Mouse (Mus musculus) granulocyte monocyte progenitor cell, adult 5-6 weeks (primary cell): ENCODE data around the gene Trim68. TPM values are rescaled to one million over a fixed set of nuclear protein-coding genes. Genes with fewer than 3 reads are reported as not detected.
"Not testable (repeated sequence)": the region's sequence is repeated elsewhere in the genome, so short reads cannot be mapped to it uniquely, and the experiment has no call there.

Experiments used
- ATAC-seq: replicated peaks from 2 replicates; pipeline ENCODE4 v1.8.0; 2016; ENCODE audit warnings: mild to moderate bottlenecking, moderate TSS enrichment, inconsistent platforms; ENCODE audit not compliant: poor library complexity, severe bottlenecking
- total RNA-seq, 2 experiments: library from RNA; stranded (forward) in 1 of 2; stranded (reverse) in 1 of 2; fragments of 200-712, 200-1000 nt in 1 of 2; fragments of >200 nt in 1 of 2; fragmentation: Nextera tagmentation in 1 of 2; gene quantifications; 2 replicates each; pipeline ENCODE4 v1.2.3; 2014 to 2017

Trim68 gene
- total RNA-seq (2014; fragmentation: Nextera tagmentation) (4.8 and 13.0 TPM in 2 replicates), total RNA-seq (2017) (5.7 and 6.1 TPM in 2 replicates)

- peak; percentile 99 for ATAC-seq
Observed at GRCm38 (mm10) chr7:102686944-102687501, at the start of gene Trim68. Gene Trim68 (minus strand): TSS chr7:102687327.

DNA sequence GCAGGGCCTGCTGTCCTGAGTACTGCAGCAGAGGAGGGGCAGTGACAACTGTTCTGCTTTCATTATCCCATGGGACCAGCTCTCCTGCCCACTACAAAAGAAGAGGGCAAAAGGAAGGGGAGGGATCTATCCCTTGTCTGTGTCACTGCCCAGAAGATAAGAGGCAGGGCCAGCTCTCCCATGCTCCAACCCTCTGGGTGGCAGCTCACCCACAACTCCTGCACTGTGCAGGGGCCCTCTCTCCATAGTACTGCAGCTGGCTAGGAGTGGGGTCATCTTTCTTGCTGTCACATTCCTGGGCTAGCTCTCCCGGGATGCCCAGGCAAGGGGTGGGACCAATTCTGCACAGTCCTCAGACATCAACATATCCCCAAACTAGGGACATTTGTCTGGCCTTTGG lies 46.7 kb upstream of the Trim68 start:
- no peak for ATAC-seq

- ATAC-seq, result no peak
Observed at GRCm38 (mm10) chr7:102727391-102727790, 40.3 kb upstream of the Trim68 start, which contains the start of gene Olfr559. Gene Olfr559 (minus strand): TSS chr7:102727491.

GRCm38 (mm10) chr7:102718970-102719369 lies 31.8 kb upstream of the Trim68 start, which contains the start of gene Olfr33:
Gene Olfr33 (minus strand): TSS chr7:102719070.
- ATAC-seq, result no peak

GRCm38 (mm10) chr7:102701915-102702314 lies 14.8 kb upstream of the Trim68 start, which contains the start of gene Olfr558:
Gene Olfr558 (plus strand): TSS chr7:102702215.
- no peak for ATAC-seq

GRCm38 (mm10) chr7:102698461-102698860 lies 11.3 kb upstream of the Trim68 start:
- no peak for ATAC-seq

DNA sequence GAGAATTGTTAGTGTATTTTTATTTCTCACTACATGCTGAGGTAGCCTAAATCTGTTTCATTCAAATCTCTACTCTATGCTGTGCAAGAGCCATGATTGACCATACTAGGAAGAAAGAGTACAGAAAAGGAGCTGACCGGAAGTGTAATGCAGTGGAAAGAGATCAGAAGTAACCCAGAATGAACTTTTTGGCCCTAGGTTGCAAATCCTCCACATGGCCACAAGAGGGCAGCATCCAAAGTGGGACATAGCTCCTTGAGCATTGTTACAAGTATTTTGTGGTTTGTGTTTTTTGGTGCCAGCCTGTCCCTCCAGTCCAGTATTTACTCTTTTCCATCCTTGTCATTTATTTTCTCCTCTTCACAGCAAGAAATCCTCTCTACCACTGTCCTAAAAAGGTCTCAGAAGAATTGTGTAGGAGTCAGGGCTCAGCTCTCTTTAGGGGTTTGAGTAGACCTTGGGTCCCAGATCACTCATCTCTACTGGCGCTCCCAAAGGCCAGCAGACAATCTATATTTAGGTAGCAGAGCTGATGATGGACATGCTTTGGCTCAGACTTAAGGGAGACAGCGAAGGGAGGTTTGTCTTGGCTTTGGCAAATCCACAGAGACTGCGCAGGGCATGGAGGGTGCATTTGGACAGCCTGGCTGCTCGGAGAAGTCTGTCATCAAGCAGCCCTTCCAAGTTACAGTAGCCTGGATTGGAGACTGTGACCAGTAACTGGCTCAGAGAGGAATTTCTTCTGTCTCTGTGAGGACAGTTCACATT lies 8.4 kb upstream of the Trim68 start, which contains the start of gene Olfr557:
Gene Olfr557 (plus strand): TSS at position 553 of the 768 bp plus-strand sequence.
- peak; percentile 97 for ATAC-seq

GRCm38 (mm10) chr7:102681916-102682315 lies 5.2 kb downstream of the Trim68 start:
- ATAC-seq, result no peak

GRCm38 (mm10) chr7:102676225-102676624 lies 10.9 kb downstream of the Trim68 start:
- ATAC-seq, result peak; percentile 88

- ATAC-seq, result no peak
Observed at GRCm38 (mm10) chr7:102665378-102665777, 21.7 kb downstream of the Trim68 start.

DNA sequence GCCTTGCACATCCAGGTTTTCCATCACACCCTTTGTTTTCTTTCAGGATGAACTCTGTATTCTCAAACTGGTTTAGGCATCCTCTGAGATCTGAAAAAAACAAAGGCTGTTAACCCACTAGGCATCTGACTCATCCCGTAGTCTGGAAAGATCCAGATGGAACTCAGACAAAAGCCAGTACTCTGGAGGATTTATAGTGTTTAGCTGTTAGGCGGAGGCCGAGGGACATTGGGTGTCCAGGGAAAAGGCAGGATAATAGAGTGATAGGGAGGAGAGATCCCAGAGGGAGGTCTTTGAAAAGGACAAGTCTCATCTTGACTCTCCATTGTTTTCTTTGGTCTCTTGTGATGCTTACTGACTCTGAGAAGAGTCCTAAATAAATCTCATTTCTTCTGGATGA lies 22.5 kb downstream of the Trim68 start, which contains the start of gene Olfr556:
Gene Olfr556 (plus strand): TSS at position 301 of the 400 bp plus-strand sequence.
- no peak for ATAC-seq

- no peak for ATAC-seq
Observed at GRCm38 (mm10) chr7:102658523-102658922, 28.6 kb downstream of the Trim68 start, which contains the start of gene Olfr555. Gene Olfr555 (plus strand): TSS chr7:102658823.

DNA sequence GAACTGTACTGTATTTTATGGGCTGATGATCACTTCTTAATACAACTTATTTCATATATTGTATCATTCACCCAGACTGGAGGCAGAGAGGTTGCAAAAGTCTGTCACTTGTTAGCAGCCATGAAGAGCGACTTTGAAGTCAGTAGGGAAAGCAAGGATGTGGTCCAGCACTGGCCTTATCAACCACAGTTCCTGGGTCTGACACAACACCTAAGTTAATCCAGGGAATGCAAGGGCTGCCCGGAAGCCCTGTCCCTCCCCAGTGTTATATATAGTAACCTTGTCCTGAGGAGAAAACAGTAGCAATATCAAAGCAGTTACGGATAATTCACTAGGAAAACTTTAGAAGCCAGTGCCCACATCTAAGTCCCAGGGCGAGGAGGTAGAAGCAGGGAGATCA lies 42.2 kb downstream of the Trim68 start:
- not testable (repeated sequence) for ATAC-seq

- no peak for ATAC-seq
Observed at GRCm38 (mm10) chr7:102638132-102638531, 49.0 kb downstream of the Trim68 start, which contains the start of gene Olfr554. Gene Olfr554 (plus strand): TSS chr7:102638432.

GRCm38 (mm10) chr7:102636665-102637064 lies 50.5 kb downstream of the Trim68 start:
- ATAC-seq, result peak; percentile 91

Other genes with a start within 250 kb of the Trim68 start
- gene Rrm1, start 245.6 kb downstream of the Trim68 start, total RNA-seq (2014; fragmentation: Nextera tagmentation), result 171 and 252 TPM in 2 replicates
- 642 and 757 TPM in 2 replicates for gene Rrm1, start 245.6 kb downstream of the Trim68 start, total RNA-seq (2017)
- not detected in 2 replicates for gene Olfr543, start 205.6 kb downstream of the Trim68 start, total RNA-seq (2014; fragmentation: Nextera tagmentation)
- not detected in 2 replicates for gene Olfr543, start 205.6 kb downstream of the Trim68 start, total RNA-seq (2017)
- gene Olfr544, start 199.0 kb downstream of the Trim68 start, total RNA-seq (2014; fragmentation: Nextera tagmentation), result not detected in 2 replicates
- gene Olfr544, start 199.0 kb downstream of the Trim68 start, total RNA-seq (2017), result not detected in 2 replicates
- gene Olfr545, start 187.8 kb downstream of the Trim68 start, total RNA-seq (2014; fragmentation: Nextera tagmentation), result not detected in 2 replicates
- not detected in 2 replicates for gene Olfr545, start 187.8 kb downstream of the Trim68 start, total RNA-seq (2017)
- not detected in 2 replicates for gene Olfr547, start 152.6 kb downstream of the Trim68 start, total RNA-seq (2014; fragmentation: Nextera tagmentation)
- not detected in 2 replicates for gene Olfr547, start 152.6 kb downstream of the Trim68 start, total RNA-seq (2017)
- gene Olfr548-ps1, start 146.4 kb downstream of the Trim68 start, total RNA-seq (2014; fragmentation: Nextera tagmentation), result not detected in 2 replicates
- gene Olfr548-ps1, start 146.4 kb downstream of the Trim68 start, total RNA-seq (2017), result not detected in 2 replicates
- gene Olfr549, start 137.5 kb downstream of the Trim68 start, total RNA-seq (2014; fragmentation: Nextera tagmentation), result not detected in 2 replicates
- not detected in 2 replicates for gene Olfr549, start 137.5 kb downstream of the Trim68 start, total RNA-seq (2017)
- 14.9 and 15.9 TPM in 2 replicates for gene Trim21, start 121.8 kb downstream of the Trim68 start, total RNA-seq (2014; fragmentation: Nextera tagmentation)
- gene Trim21, start 121.8 kb downstream of the Trim68 start, total RNA-seq (2017), result 31.5 and 33.5 TPM in 2 replicates
- gene Olfr550, start 115.9 kb downstream of the Trim68 start, total RNA-seq (2014; fragmentation: Nextera tagmentation), result not detected in 2 replicates
- gene Olfr550, start 115.9 kb downstream of the Trim68 start, total RNA-seq (2017), result not detected in 2 replicates
- gene Olfr551, start 95.4 kb downstream of the Trim68 start, total RNA-seq (2014; fragmentation: Nextera tagmentation), result not detected in 2 replicates
- gene Olfr551, start 95.4 kb downstream of the Trim68 start, total RNA-seq (2017), result not detected in 2 replicates
- gene Olfr552, start 89.6 kb downstream of the Trim68 start, total RNA-seq (2014; fragmentation: Nextera tagmentation), result not detected in 2 replicates
- 0.09 TPM in 1 of 2 replicates, not detected in the other for gene Olfr552, start 89.6 kb downstream of the Trim68 start, total RNA-seq (2017)
- not detected in 2 replicates for gene Olfr553, start 69.1 kb downstream of the Trim68 start, total RNA-seq (2014; fragmentation: Nextera tagmentation)
- not detected in 2 replicates for gene Olfr553, start 69.1 kb downstream of the Trim68 start, total RNA-seq (2017)
- not detected in 2 replicates for gene Olfr554, start 48.9 kb downstream of the Trim68 start, total RNA-seq (2014; fragmentation: Nextera tagmentation)
- gene Olfr554, start 48.9 kb downstream of the Trim68 start, total RNA-seq (2017), result not detected in 2 replicates
- gene Olfr555, start 28.5 kb downstream of the Trim68 start, total RNA-seq (2014; fragmentation: Nextera tagmentation), result not detected in 2 replicates
- gene Olfr555, start 28.5 kb downstream of the Trim68 start, total RNA-seq (2017), result not detected in 2 replicates
- gene Olfr556, start 22.4 kb downstream of the Trim68 start, total RNA-seq (2014; fragmentation: Nextera tagmentation), result not detected in 2 replicates
- not detected in 2 replicates for gene Olfr556, start 22.4 kb downstream of the Trim68 start, total RNA-seq (2017)
- not detected in 2 replicates for gene Olfr557, start 8.6 kb upstream of the Trim68 start, total RNA-seq (2014; fragmentation: Nextera tagmentation)
- not detected in 2 replicates for gene Olfr557, start 8.6 kb upstream of the Trim68 start, total RNA-seq (2017)
- not detected in 2 replicates for gene Olfr558, start 14.9 kb upstream of the Trim68 start, total RNA-seq (2014; fragmentation: Nextera tagmentation)
- gene Olfr558, start 14.9 kb upstream of the Trim68 start, total RNA-seq (2017), result not detected in 2 replicates
- not detected in 2 replicates for gene Olfr33, start 31.7 kb upstream of the Trim68 start, total RNA-seq (2014; fragmentation: Nextera tagmentation)
- not detected in 2 replicates for gene Olfr33, start 31.7 kb upstream of the Trim68 start, total RNA-seq (2017)
- not detected in 2 replicates for gene Olfr559, start 40.2 kb upstream of the Trim68 start, total RNA-seq (2014; fragmentation: Nextera tagmentation)
- not detected in 2 replicates for gene Olfr559, start 40.2 kb upstream of the Trim68 start, total RNA-seq (2017)
- gene Olfr560, start 72.0 kb upstream of the Trim68 start, total RNA-seq (2014; fragmentation: Nextera tagmentation), result not detected in 2 replicates
- gene Olfr560, start 72.0 kb upstream of the Trim68 start, total RNA-seq (2017), result not detected in 2 replicates
- gene Olfr78, start 72.1 kb upstream of the Trim68 start, total RNA-seq (2014; fragmentation: Nextera tagmentation), result not detected in 2 replicates
- not detected in 2 replicates for gene Olfr78, start 72.1 kb upstream of the Trim68 start, total RNA-seq (2017)
- gene Olfr561, start 83.9 kb upstream of the Trim68 start, total RNA-seq (2014; fragmentation: Nextera tagmentation), result not detected in 2 replicates
- not detected in 2 replicates for gene Olfr561, start 83.9 kb upstream of the Trim68 start, total RNA-seq (2017)
- gene Olfr564, start 116.2 kb upstream of the Trim68 start, total RNA-seq (2014; fragmentation: Nextera tagmentation), result not detected in 2 replicates
- gene Olfr564, start 116.2 kb upstream of the Trim68 start, total RNA-seq (2017), result not detected in 2 replicates
- gene Olfr566, start 171.4 kb upstream of the Trim68 start, total RNA-seq (2014; fragmentation: Nextera tagmentation), result not detected in 2 replicates
- gene Olfr566, start 171.4 kb upstream of the Trim68 start, total RNA-seq (2017), result not detected in 2 replicates
- gene Olfr568, start 189.8 kb upstream of the Trim68 start, total RNA-seq (2014; fragmentation: Nextera tagmentation), result not detected in 2 replicates
- not detected in 2 replicates for gene Olfr568, start 189.8 kb upstream of the Trim68 start, total RNA-seq (2017)
- not detected in 2 replicates for gene Olfr569, start 203.6 kb upstream of the Trim68 start, total RNA-seq (2014; fragmentation: Nextera tagmentation)
- gene Olfr569, start 203.6 kb upstream of the Trim68 start, total RNA-seq (2017), result not detected in 2 replicates
- not detected in 2 replicates for gene Olfr570, start 207.2 kb upstream of the Trim68 start, total RNA-seq (2014; fragmentation: Nextera tagmentation)
- gene Olfr570, start 207.2 kb upstream of the Trim68 start, total RNA-seq (2017), result not detected in 2 replicates
- not detected in 2 replicates for gene Olfr571, start 230.2 kb upstream of the Trim68 start, total RNA-seq (2014; fragmentation: Nextera tagmentation)
- not detected in 2 replicates for gene Olfr571, start 230.2 kb upstream of the Trim68 start, total RNA-seq (2017)
- not detected in 2 replicates for gene Olfr572, start 237.1 kb upstream of the Trim68 start, total RNA-seq (2014; fragmentation: Nextera tagmentation)
- gene Olfr572, start 237.1 kb upstream of the Trim68 start, total RNA-seq (2017), result not detected in 2 replicates